Mouse (Mus musculus): ENCODE measurements at regions not wholly inside any gene's neighbourhood (a gene's known extent, or its start where the extent isn't known, plus 50 kb on each side); places are given as distances from the start of the nearest gene placed in this dataset.

DNA sequence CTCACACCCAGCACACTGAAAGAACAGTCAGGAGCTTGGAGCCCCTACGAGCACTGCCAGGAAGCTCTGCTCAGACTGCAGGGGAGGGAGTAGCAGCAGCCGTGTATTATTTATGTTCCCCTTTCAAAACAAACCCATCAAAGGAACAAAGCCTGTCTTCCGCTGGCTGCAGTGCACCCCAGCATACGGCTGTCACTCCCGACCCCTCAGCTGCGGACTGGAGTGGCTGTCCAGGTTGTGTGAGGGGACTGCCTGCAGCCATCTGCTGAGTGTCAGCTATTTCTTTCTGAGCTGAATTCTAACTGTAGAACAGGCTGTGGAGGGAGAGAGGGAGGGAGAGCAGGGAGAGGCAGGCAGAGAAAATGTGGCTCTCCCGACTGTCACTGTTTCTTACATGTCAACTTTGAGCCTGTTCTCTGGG lies 66.6 kb upstream of the Ssx2ip start:
- no peak for TF ChIP-seq EP300 (IDR thresholded peaks at IDR 0.05; ENCODE audit: insufficient read depth, low read depth, low read length)
- TF ChIP-seq CTCF (IDR thresholded peaks at IDR 0.05; ENCODE audit: low read depth, low read length) = no peak

All from ES-Bruce4 (cell line).